Mouse (Mus musculus) forebrain, postnatal 0 days (tissue): Measurements from ENCODE around the gene Neu2. TPM values are rescaled to one million over a fixed set of nuclear protein-coding genes. Genes with fewer than 3 reads are reported as not detected.
A peak's percentile ranks its signal among the peaks of the same experiment; 100 is the strongest.

Source experiments
- ATAC-seq: fragments of 200-750 bp; cut with Nextera tagmentation; 2 replicates; pipeline ENCODE4 v1.8.0; 2017; ENCODE audit warnings: mild to moderate bottlenecking, moderate library complexity
- DNase-seq: peaks from one replicate; pipeline ENCODE4 v3.0.0-alpha.2; 2015
- H3K27ac ChIP-seq: fragments of 300-500 bp; sonication (generic); 2 replicates; pipeline ENCODE4 v1.5.1; 2014; ENCODE audit warnings: low read depth, mild to moderate bottlenecking, antibody characterized with exemption, low read length, moderate library complexity, mixed read lengths
- H3K27me3 ChIP-seq: fragments of 300-500 bp; sonication (generic); 2 replicates; pipeline ENCODE4 v1.6.1; 2014; ENCODE audit warnings: mild to moderate bottlenecking, low read length, mixed read lengths; ENCODE audit not compliant: insufficient read depth
- H3K36me3 ChIP-seq: fragments of 300-500 bp; sonication (generic); 2 replicates; pipeline ENCODE4 v1.6.1; 2014; ENCODE audit warnings: mild to moderate bottlenecking, moderate library complexity; ENCODE audit not compliant: insufficient read depth
- H3K4me1 ChIP-seq: fragments of 300-500 bp; sonication (generic); 2 replicates; pipeline ENCODE4 v1.6.1; 2014; ENCODE audit warnings: antibody characterized with exemption; ENCODE audit not compliant: insufficient read depth
- H3K4me2 ChIP-seq: fragments of 300-500 bp; sonication (generic); 2 replicates; pipeline ENCODE4 v1.6.1; 2014; ENCODE audit warnings: low read depth, mild to moderate bottlenecking, moderate library complexity
- H3K4me3 ChIP-seq: fragments of 300-500 bp; sonication (generic); 2 replicates; pipeline ENCODE4 v1.5.1; 2014; ENCODE audit warnings: low read depth, low read length, mixed read lengths
- H3K9ac ChIP-seq: fragments of 300-500 bp; sonication (generic); 2 replicates; pipeline ENCODE4 v1.6.1; 2014; ENCODE audit warnings: mild to moderate bottlenecking
- H3K9me3 ChIP-seq: fragments of 300-500 bp; sonication (generic); 2 replicates; pipeline ENCODE4 v1.6.1; 2016; ENCODE audit warnings: low read length
- CTCF ChIP-seq: sonication (generic); IDR thresholded peaks from 2 replicates; pipeline ENCODE4 v1.5.1; 2016; ENCODE audit warnings: antibody characterized with exemption, control low read depth, low read depth
- WGBS: fragments of 180-500 bp; shearing (Covaris S2); extraction: QIAGEN DNeasy Blood & Tissue Kit; methylation state at CpG from one replicate; pipeline ENCODE4 v1.1.7; 2014; 5-methylcytosine and 5-hydroxymethylcytosine counted together
- polyA plus RNA-seq: library from polyadenylated mRNA; unstranded; fragments of >200 nt; fragmentation: Nextera tagmentation; extraction: Ambion mirVana; gene quantifications from 2 replicates; pipeline ENCODE4 v1.2.1, GENCODE M21; 2015
- total RNA-seq: library from RNA; depleted of rRNA; stranded (reverse); fragments of >200 nt; gene quantifications from 2 replicates; pipeline ENCODE4 v1.2.3, GENCODE M21; 2014

The Neu2 gene
- total and polyA plus RNA-seq, 2 experiments from 2014 or later, result 0.99 to 1.4 TPM

DNA sequence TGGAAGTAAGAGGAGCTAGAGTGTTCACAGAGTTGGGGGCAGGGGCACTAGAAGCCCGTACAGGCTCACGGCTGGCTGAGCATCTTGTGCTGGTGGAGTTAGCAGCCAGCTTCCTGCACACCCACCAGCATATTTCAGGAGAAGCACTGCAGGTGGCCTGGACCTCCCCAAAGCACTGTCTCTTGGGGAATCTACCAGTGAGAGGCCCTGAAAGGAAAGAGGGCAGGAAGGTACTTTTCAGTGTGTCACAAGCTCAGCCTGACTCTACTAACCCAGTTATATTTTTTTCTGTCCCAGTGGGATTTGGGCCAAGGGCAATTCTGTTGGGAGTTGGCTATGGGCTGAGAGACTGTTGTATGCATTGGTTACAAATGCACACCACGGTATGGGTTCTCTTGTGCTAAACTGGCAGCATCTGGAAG, 112.2 kb downstream of the Neu2 start:
- Histone ChIP-seq H3K27ac (no peak overlapping the region), H3K4me1 (no peaks in the 10 kb centered on the region), H3K9ac (no peak overlapping the region), H3K27me3 (no peaks in the 10 kb centered on the region), H3K36me3 (no peaks in the 10 kb centered on the region), H3K4me2 (no peak overlapping the region), H3K9me3 (no peaks in the 10 kb centered on the region), H3K4me3 (no peak overlapping the region)
- DNase-seq (no peak), ATAC-seq (peak; percentile 25; the same call in 1 of the 2 replicates)
- WGBS, result 46% methylated on average over 3 of the region's 3 CpGs
- no peak for TF ChIP-seq CTCF

DNA sequence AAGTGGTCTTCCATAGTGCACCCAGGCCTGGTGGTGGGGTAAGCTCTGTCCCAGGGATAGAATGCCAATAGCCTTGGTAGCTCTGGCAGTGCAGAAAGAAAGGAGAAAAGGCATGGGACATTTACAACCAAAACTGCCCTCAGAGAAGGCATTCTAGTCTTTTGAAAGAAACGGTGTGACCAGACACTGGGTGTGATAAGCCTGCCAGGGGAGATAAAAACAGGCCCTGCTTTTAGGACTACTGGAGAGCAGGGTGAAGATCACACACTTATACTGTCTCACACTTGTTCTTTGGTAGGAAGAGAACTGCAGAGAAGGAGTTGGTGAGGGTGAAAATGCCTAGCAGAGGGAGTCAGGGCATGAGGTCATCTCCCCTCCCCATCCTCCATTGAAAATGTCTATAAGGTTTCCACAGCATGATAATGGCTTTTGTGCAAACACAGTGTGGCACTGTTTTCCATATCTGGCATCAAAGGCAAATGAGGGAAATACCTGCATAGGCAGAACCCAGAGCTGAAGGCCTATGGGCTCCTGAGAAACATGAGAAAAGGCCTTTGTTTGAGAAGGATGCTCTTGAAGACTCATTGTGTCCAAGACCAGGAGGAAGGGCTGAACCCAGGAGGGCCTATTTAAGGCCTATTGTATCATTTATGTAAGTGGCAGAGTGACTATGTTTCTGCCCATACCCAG, 114.4 kb downstream of the Neu2 start:
- TF ChIP-seq CTCF, result no peak
- Histone ChIP-seq H3K9ac (no peak overlapping the region), H3K4me3 (no peak overlapping the region)

DNA sequence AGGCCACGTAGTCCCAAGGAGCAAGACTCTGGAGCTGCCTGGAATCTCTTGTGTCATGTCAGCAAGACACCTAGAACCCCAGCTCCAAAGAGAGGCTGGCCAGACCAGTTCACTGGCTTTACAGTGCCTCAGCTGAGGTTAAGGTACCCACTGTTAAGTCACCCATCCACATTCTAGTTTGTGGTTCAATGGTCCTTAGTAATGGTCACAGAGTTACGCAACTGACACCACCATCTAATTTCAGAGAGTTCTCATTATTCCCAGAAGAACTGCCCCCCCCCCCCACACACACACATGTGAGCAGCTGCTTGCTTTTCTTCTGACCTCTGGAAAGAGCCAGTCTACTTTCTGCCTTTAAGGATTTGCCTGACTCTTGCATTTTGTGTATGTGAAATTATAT, 115.1 kb downstream of the Neu2 start:
- TF ChIP-seq CTCF, result no peak

More for the DNA sequence above, 114.4 kb downstream of the Neu2 start:
- no peaks in the 10 kb centered on the region for H3K9me3 ChIP-seq
- WGBS, result 84% methylated on average over 1 of the region's 1 CpGs
- no peaks in the 10 kb centered on the region for H3K36me3 ChIP-seq
- no peaks in the 10 kb centered on the region for H3K27me3 ChIP-seq
- no peak for DNase-seq
- ATAC-seq, result no peak
- no peak overlapping the region for H3K27ac ChIP-seq
- H3K4me2 ChIP-seq, result no peak overlapping the region
- no peaks in the 10 kb centered on the region for H3K4me1 ChIP-seq

DNA sequence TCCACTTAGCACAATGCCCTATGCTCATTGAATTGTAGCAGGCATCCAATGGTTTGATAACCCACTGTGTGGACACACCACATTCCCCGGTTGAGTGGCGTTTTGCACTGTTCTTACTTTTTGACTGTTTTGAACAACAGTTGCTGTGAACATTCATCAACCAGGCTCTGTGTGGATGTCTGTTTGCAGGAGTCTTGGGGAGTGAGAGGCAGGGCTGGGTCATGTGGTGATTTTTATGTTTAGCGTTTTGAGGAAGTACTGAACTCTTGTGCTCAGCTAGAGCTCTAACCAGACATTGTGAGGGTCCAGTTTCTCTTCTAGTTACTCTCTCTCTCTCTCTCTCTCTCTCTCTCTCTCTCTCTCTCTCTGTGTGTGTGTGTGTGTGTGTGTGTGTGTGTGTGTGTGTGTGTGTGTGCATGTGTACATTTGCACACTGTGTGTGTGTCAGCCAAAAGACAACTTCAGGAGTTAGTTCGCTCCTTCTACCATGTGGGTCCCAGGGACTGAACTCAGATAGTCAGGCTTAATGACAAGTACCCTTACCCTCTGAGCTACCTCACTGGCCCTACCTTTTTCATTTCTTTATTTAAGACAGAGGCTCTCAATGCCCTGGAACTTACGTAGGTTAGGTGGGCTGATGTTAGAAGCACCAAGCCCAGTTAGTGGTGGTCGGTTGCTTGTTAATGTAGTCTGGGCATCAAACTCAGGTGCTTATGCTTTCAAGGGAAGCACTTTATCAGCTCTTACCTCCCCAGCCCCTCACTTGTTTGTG, 115.8 kb downstream of the Neu2 start:
- no peak overlapping the region for H3K4me2 ChIP-seq
- TF ChIP-seq CTCF, result no peak
- H3K9me3 ChIP-seq, result no peaks in the 10 kb centered on the region
- no peak overlapping the region for H3K9ac ChIP-seq
- no peaks in the 10 kb centered on the region for H3K27me3 ChIP-seq
- H3K4me3 ChIP-seq, result no peak overlapping the region
- no peak for DNase-seq
- no peaks in the 10 kb centered on the region for H3K36me3 ChIP-seq
- no peaks in the 10 kb centered on the region for H3K4me1 ChIP-seq
- 84% methylated on average over 6 of the region's 6 CpGs for WGBS
- no peak for ATAC-seq
- H3K27ac ChIP-seq, result no peak overlapping the region

More for the DNA sequence above, 115.1 kb downstream of the Neu2 start:
- H3K27me3 ChIP-seq, result no peaks in the 10 kb centered on the region
- no peaks in the 10 kb centered on the region for H3K36me3 ChIP-seq
- H3K27ac ChIP-seq, result no peak overlapping the region
- H3K4me3 ChIP-seq, result no peak overlapping the region
- H3K4me1 ChIP-seq, result no peaks in the 10 kb centered on the region
- no peak overlapping the region for H3K4me2 ChIP-seq
- H3K9ac ChIP-seq, result no peak overlapping the region
- 78% methylated on average over 2 of the region's 2 CpGs for WGBS
- no peak for ATAC-seq
- no peaks in the 10 kb centered on the region for H3K9me3 ChIP-seq
- DNase-seq, result no peak

DNA sequence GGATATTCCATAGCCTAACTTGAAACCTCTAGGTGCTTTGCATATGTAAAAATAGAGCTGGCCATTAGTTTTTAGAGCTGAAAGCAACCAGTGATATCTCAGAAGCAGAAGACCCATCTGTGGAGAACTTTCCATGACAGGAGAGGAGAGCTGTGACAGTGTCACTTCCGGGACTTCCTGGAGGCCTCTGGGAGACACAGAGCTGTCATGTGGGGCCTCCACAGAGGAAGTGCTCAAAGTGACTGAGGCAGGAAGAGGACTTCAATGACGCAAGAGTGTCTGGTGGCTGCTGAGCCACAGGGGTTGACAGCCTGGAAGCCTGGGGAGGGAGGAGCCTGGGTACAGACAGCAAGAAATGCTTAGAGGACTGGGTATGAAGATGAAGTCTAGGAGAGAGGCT, 116.7 kb downstream of the Neu2 start:
- Histone ChIP-seq H3K4me1 (no peaks in the 10 kb centered on the region), H3K27me3 (no peaks in the 10 kb centered on the region), H3K4me2 (no peak overlapping the region), H3K4me3 (no peak overlapping the region), H3K9me3 (no peaks in the 10 kb centered on the region), H3K9ac (no peak overlapping the region), H3K36me3 (no peaks in the 10 kb centered on the region), H3K27ac (no peak overlapping the region)
- TF ChIP-seq CTCF, result no peak
- ATAC-seq (no peak), DNase-seq (no peak)
- WGBS, result 72% methylated on average over 2 of the region's 2 CpGs

DNA sequence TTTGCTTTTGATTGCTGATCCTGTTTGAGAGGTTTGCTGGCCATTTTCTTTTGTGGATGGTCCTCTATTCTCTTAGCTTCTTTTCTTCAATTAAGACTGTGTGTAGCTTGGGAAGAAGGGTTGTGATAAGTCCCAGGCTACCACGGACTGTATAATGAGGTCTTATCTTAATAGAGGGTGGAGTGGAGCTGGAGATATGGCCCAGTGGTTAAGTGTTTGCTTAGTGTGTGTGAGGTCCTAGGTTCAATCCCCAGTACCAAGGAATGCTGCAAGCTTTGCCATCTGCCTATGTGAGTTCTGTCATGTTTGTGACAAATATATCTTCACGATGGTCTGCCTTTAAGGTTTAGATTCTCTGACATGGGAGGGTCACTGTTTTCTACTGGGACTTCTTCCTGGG, 118.4 kb downstream of the Neu2 start:
- no peak for ATAC-seq
- WGBS, result 74% methylated on average over 2 of the region's 2 CpGs
- Histone ChIP-seq H3K36me3 (no peaks in the 10 kb centered on the region), H3K9me3 (no peaks in the 10 kb centered on the region), H3K27me3 (no peaks in the 10 kb centered on the region), H3K4me1 (no peaks in the 10 kb centered on the region), H3K4me3 (no peak overlapping the region), H3K4me2 (no peak overlapping the region), H3K27ac (no peak overlapping the region), H3K9ac (no peak overlapping the region)
- TF ChIP-seq CTCF, result no peak
- no peak for DNase-seq

GRCm38 (mm10) chr1:87631584-87631983, 121.9 kb downstream of the Neu2 start:
- Histone ChIP-seq H3K9ac (no peak overlapping the region), H3K4me2 (no peak overlapping the region), H3K27ac (no peak overlapping the region), H3K4me1 (no peaks in the 10 kb centered on the region), H3K36me3 (no peaks in the 10 kb centered on the region), H3K9me3 (no peaks in the 10 kb centered on the region), H3K27me3 (no peaks in the 10 kb centered on the region), H3K4me3 (no peak overlapping the region)
- ATAC-seq (no peak), DNase-seq (no peak)
- WGBS, result 89% methylated on average over 10 of the region's 10 CpGs
- no peak for TF ChIP-seq CTCF
